Mouse (Mus musculus) liver, embryonic 14.5 days (tissue): ENCODE data around the gene Slc25a44. TPM values are rescaled to one million over a fixed set of nuclear protein-coding genes. Genes with fewer than 3 reads are reported as not detected.
"Not testable (repeated sequence)": the region's sequence is repeated elsewhere in the genome, so short reads cannot be mapped to it uniquely, and the experiment has no call there.

Experiments used
- ATAC-seq: fragments of 200-750 bp; cut with Nextera tagmentation; 2 replicates; pipeline ENCODE4 v1.8.0; 2017; ENCODE audit warnings: moderate number of reproducible peaks, mild to moderate bottlenecking, moderate library complexity; ENCODE audit not compliant: insufficient read depth
- DNase-seq, 3 experiments: peaks; one replicate each; pipeline ENCODE4 v3.0.0-alpha.2; 2012 to 2013; ENCODE audit warnings: low read depth in 3 of 3, low spot score in 3 of 3
- H3K27ac ChIP-seq: fragments of 300-500 bp; sonication (generic); 2 replicates; pipeline ENCODE4 v1.5.1; 2014; ENCODE audit warnings: moderate library complexity, mild to moderate bottlenecking, control low read depth, inconsistent platforms
- H3K27me3 ChIP-seq: fragments of 300-500 bp; sonication (generic); 2 replicates; pipeline ENCODE4 v1.6.1; 2014; ENCODE audit warnings: mild to moderate bottlenecking, low read length, moderate library complexity; ENCODE audit not compliant: control insufficient read depth, insufficient read depth
- H3K36me3 ChIP-seq: fragments of 300-500 bp; sonication (generic); replicated peaks from 2 replicates; pipeline ENCODE4 v1.6.1; 2014; ENCODE audit warnings: low read depth; ENCODE audit not compliant: control insufficient read depth, insufficient read depth
- H3K4me1 ChIP-seq, 2 experiments: fragments of 200-500 bp in 1 of 2; fragments of 300-500 bp in 1 of 2; sonication (generic) in 1 of 2; replicated peaks; 2 replicates each; pipeline ENCODE4 v1.6.1; 2012 to 2014; ENCODE audit warnings: antibody characterized with exemption in 1 of 2, inconsistent platforms in 1 of 2, low read length in 1 of 2; ENCODE audit not compliant: control insufficient read depth in 2 of 2, insufficient read depth in 2 of 2
- H3K4me2 ChIP-seq: fragments of 300-500 bp; sonication (generic); 2 replicates; pipeline ENCODE4 v1.6.1; 2014; ENCODE audit warnings: low read depth, mild to moderate bottlenecking, control low read depth, moderate library complexity
- H3K4me3 ChIP-seq, 2 experiments: fragments of 200-500 bp in 1 of 2; fragments of 300-500 bp in 1 of 2; sonication (generic) in 1 of 2; 2 replicates each; pipeline ENCODE4 v1.5.1; 2012 to 2014; ENCODE audit warnings: low read depth in 2 of 2, low read length in 2 of 2, mild to moderate bottlenecking in 2 of 2, control low read depth in 1 of 2, inconsistent platforms in 1 of 2, moderate library complexity in 1 of 2; ENCODE audit not compliant: insufficient read depth in 1 of 2
- H3K9ac ChIP-seq: fragments of 300-500 bp; sonication (generic); replicated peaks from 2 replicates; pipeline ENCODE4 v1.6.1; 2014; ENCODE audit warnings: mild to moderate bottlenecking, control low read depth, moderate library complexity
- H3K9me3 ChIP-seq: fragments of 300-500 bp; sonication (generic); 2 replicates; pipeline ENCODE4 v1.6.1; 2016; ENCODE audit warnings: low read length, mixed read lengths; ENCODE audit not compliant: control insufficient read depth
- CTCF ChIP-seq: IDR thresholded peaks from 2 replicates; pipeline ENCODE4 v1.5.1; 2016; ENCODE audit warnings: antibody characterized with exemption, low read depth, control low read depth
- EP300 ChIP-seq: IDR thresholded peaks from 2 replicates; pipeline ENCODE4 v1.6.1; 2016; ENCODE audit warnings: antibody characterized with exemption, low read depth
- WGBS: fragments of 180-500 bp; shearing (Covaris S2); extraction: QIAGEN DNeasy Blood & Tissue Kit; methylation state at CpG from one replicate; pipeline ENCODE4 v1.1.7; 2014; ENCODE audit not compliant: insufficient replicate concordance; 5-methylcytosine and 5-hydroxymethylcytosine counted together
- polyA plus RNA-seq, 2 experiments: library from polyadenylated mRNA; depleted of rRNA in 1 of 2; stranded (reverse) in 1 of 2; unstranded in 1 of 2; fragments of >200 nt; fragmentation: Nextera tagmentation in 1 of 2; extraction: Ambion mirVana in 1 of 2; gene quantifications; 2 replicates each; pipeline versions ENCODE4 v1.2.1 to v1.2.3; 2012 to 2014

Slc25a44 gene
- polyA plus RNA-seq, 2 experiments, result 8.8 to 9.9 TPM

GRCm38 (mm10) chr3:88395288-88395687 is 29.7 kb downstream of the Slc25a44 start:
- Histone ChIP-seq H3K27me3 (no peaks in the 10 kb centered on the region), H3K4me1 (no peaks in the 10 kb centered on the region), H3K27ac (no peak overlapping the region), H3K4me3 (no peak overlapping the region), H3K9ac (no peak overlapping the region), H3K4me2 (no peak overlapping the region), H3K9me3 (no peaks in the 10 kb centered on the region), H3K36me3 (peaks cover 7% of the 10 kb centered on the region)
- DNase-seq (no peak), ATAC-seq (no peak)
- TF ChIP-seq CTCF (no peak), EP300 (no peak)
- WGBS, result 88% methylated on average over 6 of the region's 6 CpGs

GRCm38 (mm10) chr3:88393776-88394375 is 31.1 kb downstream of the Slc25a44 start:
- no peak for TF ChIP-seq EP300
- TF ChIP-seq CTCF, result no peak
- DNase-seq, result no peak
- H3K9ac ChIP-seq, result no peak overlapping the region
- no peak for ATAC-seq
- 86% methylated on average over 9 of the region's 9 CpGs for WGBS
- no peaks in the 10 kb centered on the region for H3K4me1 ChIP-seq
- H3K9me3 ChIP-seq, result no peaks in the 10 kb centered on the region
- H3K27ac ChIP-seq, result no peak overlapping the region
- H3K4me2 ChIP-seq, result no peak overlapping the region
- peaks cover 4% of the 10 kb centered on the region; the same call in 1 of the 2 replicates for H3K36me3 ChIP-seq
- no peaks in the 10 kb centered on the region for H3K27me3 ChIP-seq
- no peak overlapping the region for H3K4me3 ChIP-seq

GRCm38 (mm10) chr3:88384364-88384763 is 40.6 kb downstream of the Slc25a44 start, which contains the start of gene Bglap:
Gene Bglap, minus strand, starts transcription at chr3:88384464.
- Histone ChIP-seq H3K27ac (no peak within 1 kb of the TSS), H3K4me3 (no peak within 1 kb of the TSS), H3K4me2 (no peak within 1 kb of the TSS), H3K9ac (no peak within 1 kb of the TSS), H3K9me3 (no peaks in the 10 kb centered on the region), H3K27me3 (no peaks in the 10 kb centered on the region), H3K36me3 (no peaks in the 10 kb centered on the region), H3K4me1 (peaks cover 0 to 2% of the 10 kb centered on the region in 2 experiments; a peak in 1 of 4 replicates)
- ATAC-seq, result no peak
- TF ChIP-seq EP300 (no peak), CTCF (no peak)
- no peak for DNase-seq
- 55% methylated on average over 5 of the region's 5 CpGs for WGBS

- not testable (repeated sequence) for H3K27me3 ChIP-seq, DNase-seq, H3K4me1 ChIP-seq, H3K36me3 ChIP-seq, H3K4me3 ChIP-seq, H3K9me3 ChIP-seq, H3K9ac ChIP-seq, H3K4me2 ChIP-seq, H3K27ac ChIP-seq
- 14% methylated on average over 1 of the region's 7 CpGs for WGBS
- 0 out of 2 replicates have a peak, but pooled peaks have one; percentile 6 for ATAC-seq
Observed at GRCm38 (mm10) chr3:88382383-88382782, 42.6 kb downstream of the Slc25a44 start.

GRCm38 (mm10) chr3:88381389-88382315 is 43.3 kb downstream of the Slc25a44 start:
- not testable (repeated sequence) for H3K9me3 ChIP-seq, H3K4me1 ChIP-seq, H3K27ac ChIP-seq, DNase-seq, H3K27me3 ChIP-seq, H3K9ac ChIP-seq, H3K36me3 ChIP-seq, H3K4me3 ChIP-seq
- peak overlapping the region; percentile 29; the same call in 1 of the 2 replicates for H3K4me2 ChIP-seq
- WGBS, result 18% methylated on average over 17 of the region's 22 CpGs
- peak; percentile 66 for ATAC-seq

DNA sequence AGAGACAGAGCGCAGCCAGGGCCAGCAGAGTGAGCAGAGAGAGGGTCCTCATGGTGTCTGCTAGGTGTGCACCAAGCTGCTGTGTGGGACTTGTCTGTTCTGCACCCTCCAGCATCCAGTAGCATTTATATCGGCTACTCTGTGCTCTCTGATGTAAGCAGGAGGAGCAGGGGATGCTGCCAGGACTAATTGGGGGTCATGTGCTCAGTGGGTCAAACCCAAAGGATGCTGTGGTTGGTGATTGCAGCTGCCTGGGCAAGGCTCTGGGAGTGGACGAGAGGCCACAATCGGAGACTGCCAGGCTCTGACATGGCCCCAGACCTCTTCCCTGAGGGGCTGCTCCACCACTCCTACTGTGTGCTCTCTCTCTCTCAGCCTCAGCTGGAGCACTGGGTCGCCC is 46.3 kb downstream of the Slc25a44 start, which contains the start of gene Bglap2:
Gene Bglap2 (minus strand): TSS at position 101 of the 400 bp plus-strand sequence.
- 43% methylated on average over 4 of the region's 5 CpGs for WGBS
- H3K4me2 ChIP-seq, DNase-seq, H3K27me3 ChIP-seq, H3K36me3 ChIP-seq, H3K4me1 ChIP-seq, H3K9ac ChIP-seq, H3K4me3 ChIP-seq, ATAC-seq, H3K27ac ChIP-seq, H3K9me3 ChIP-seq: not testable (repeated sequence)

DNA sequence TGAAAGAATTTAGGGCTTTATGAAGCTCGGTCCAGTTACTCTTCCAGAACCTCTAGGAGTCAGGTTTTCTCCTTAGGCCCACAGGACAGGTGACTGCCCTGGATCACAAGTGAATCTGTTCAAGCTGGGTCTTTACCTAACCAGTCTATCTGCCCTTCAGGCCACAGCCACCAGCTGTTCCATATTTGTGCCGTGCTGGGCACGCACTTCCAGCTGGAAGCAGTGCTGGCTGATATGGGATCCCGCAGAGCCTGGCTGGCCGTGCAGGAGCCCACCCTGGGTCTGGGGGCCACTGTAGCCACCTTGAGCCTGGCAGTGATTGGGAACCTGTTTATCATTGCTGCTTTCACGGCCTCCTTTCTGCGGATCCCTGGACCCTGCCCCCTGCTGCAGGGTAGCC is 48.3 kb downstream of the Slc25a44 start:
- DNase-seq, ATAC-seq, H3K4me1 ChIP-seq, H3K27ac ChIP-seq, H3K9ac ChIP-seq, H3K4me3 ChIP-seq, H3K36me3 ChIP-seq, H3K4me2 ChIP-seq, H3K9me3 ChIP-seq, H3K27me3 ChIP-seq: not testable (repeated sequence)
- WGBS, result 32% methylated on average over 5 of the region's 7 CpGs
